Mouse (Mus musculus) kidney, postnatal 10 days (tissue): ENCODE data around the gene Vmn1r19.
"Not testable (repeated sequence)": the region's sequence is repeated elsewhere in the genome, so short reads cannot be mapped to it uniquely, and the experiment has no call there.

Experiments
- DNase-seq: peaks from one replicate; pipeline ENCODE4 v3.0.0; 2021; ENCODE audit warnings: mixed read lengths

The Vmn1r19 gene

GRCm38 (mm10) chr6:57403480-57403879, at the start of gene Vmn1r19:
TSS of gene Vmn1r19 (plus strand) at chr6:57403780.
- not testable (repeated sequence) for DNase-seq

GRCm38 (mm10) chr6:57356864-57357263, 46.7 kb upstream of the Vmn1r19 start:
- DNase-seq: no peak

GRCm38 (mm10) chr6:57363627-57364026, 40.0 kb upstream of the Vmn1r19 start, which contains the start of gene Vmn1r17:
TSS of gene Vmn1r17 (minus strand) at chr6:57363727.
- no peak for DNase-seq

- DNase-seq: not testable (repeated sequence)
Measured at GRCm38 (mm10) chr6:57365866-57366265, 37.7 kb upstream of the Vmn1r19 start.

GRCm38 (mm10) chr6:57367496-57367895, 36.1 kb upstream of the Vmn1r19 start:
- DNase-seq: no peak

- DNase-seq: no peak
Measured at GRCm38 (mm10) chr6:57395683-57396082, 7.9 kb upstream of the Vmn1r19 start, which contains the start of gene Vmn1r18. TSS of gene Vmn1r18 (minus strand) at chr6:57395783.

- DNase-seq: no peak
Measured at GRCm38 (mm10) chr6:57428630-57429029, 25.1 kb downstream of the Vmn1r19 start, which contains the start of gene Vmn1r20. TSS of gene Vmn1r20 (plus strand) at chr6:57428930.

- DNase-seq: peak; percentile 4
Measured at GRCm38 (mm10) chr6:57431196-57431595, 27.6 kb downstream of the Vmn1r19 start.
